Mouse (Mus musculus) forebrain, embryonic 16.5 days (tissue): ENCODE data around the gene Wnt10a. TPM values are rescaled to one million over a fixed set of nuclear protein-coding genes. Genes with fewer than 3 reads are reported as not detected.
A peak's percentile ranks its signal among the peaks of the same experiment; 100 is the strongest.

Experiments used
- ATAC-seq: fragments of 200-750 bp; cut with Nextera tagmentation; 2 replicates; pipeline ENCODE4 v1.8.0; 2017; ENCODE audit warnings: mild to moderate bottlenecking, moderate library complexity
- H3K27ac ChIP-seq: fragments of 300-500 bp; sonication (generic); 2 replicates; pipeline ENCODE4 v1.5.1; 2014; ENCODE audit warnings: low read length, control low read depth
- H3K27me3 ChIP-seq: fragments of 300-500 bp; sonication (generic); replicated peaks from 2 replicates; pipeline ENCODE4 v1.6.1; 2014; ENCODE audit warnings: low read length; ENCODE audit not compliant: control insufficient read depth, insufficient read depth
- H3K36me3 ChIP-seq: fragments of 300-500 bp; sonication (generic); 2 replicates; pipeline ENCODE4 v1.6.1; 2014; ENCODE audit not compliant: control insufficient read depth, insufficient read depth
- H3K4me1 ChIP-seq: fragments of 300-500 bp; sonication (generic); replicated peaks from 2 replicates; pipeline ENCODE4 v1.6.1; 2014; ENCODE audit warnings: low read length; ENCODE audit not compliant: control insufficient read depth, insufficient read depth
- H3K4me2 ChIP-seq: fragments of 300-500 bp; sonication (generic); 2 replicates; pipeline ENCODE4 v1.6.1; 2014; ENCODE audit warnings: mild to moderate bottlenecking, low read length, control low read depth
- H3K4me3 ChIP-seq: fragments of 300-500 bp; sonication (generic); replicated peaks from 2 replicates; pipeline ENCODE4 v1.5.1; 2014; ENCODE audit warnings: mild to moderate bottlenecking, low read length, control low read depth
- H3K9ac ChIP-seq: fragments of 300-500 bp; sonication (generic); replicated peaks from 2 replicates; pipeline ENCODE4 v1.6.1; 2014; ENCODE audit warnings: low read depth, low read length, control low read depth
- H3K9me3 ChIP-seq: fragments of 300-500 bp; sonication (generic); 2 replicates; pipeline ENCODE4 v1.6.1; 2016; ENCODE audit warnings: low read length; ENCODE audit not compliant: control insufficient read depth
- WGBS: fragments of 180-500 bp; shearing (Covaris S2); extraction: QIAGEN DNeasy Blood & Tissue Kit; methylation state at CpG from one replicate; pipeline ENCODE4 v1.1.7; 2014; 5-methylcytosine and 5-hydroxymethylcytosine counted together
- polyA plus RNA-seq: library from polyadenylated mRNA; unstranded; fragments of >200 nt; fragmentation: Nextera tagmentation; extraction: Ambion mirVana; gene quantifications from 2 replicates; pipeline ENCODE4 v1.2.1, GENCODE M21; 2015

The Wnt10a gene
- polyA plus RNA-seq, 1 experiment from 2014 or later = 0.46 TPM

- H3K27me3 ChIP-seq = peaks cover 65% of the 10 kb centered on the region
- H3K4me3 ChIP-seq = no peak overlapping the region
- no peaks in the 10 kb centered on the region for H3K9me3 ChIP-seq
- no peaks in the 10 kb centered on the region for H3K36me3 ChIP-seq
- peaks cover 7% of the 10 kb centered on the region for H3K4me1 ChIP-seq
- H3K27ac ChIP-seq = no peak overlapping the region
- ATAC-seq = no peak
- WGBS = 28% methylated on average over 3 of the region's 3 CpGs
- no peak overlapping the region for H3K4me2 ChIP-seq
- no peak overlapping the region for H3K9ac ChIP-seq
Observed at GRCm38 (mm10) chr1:74778934-74779486, 12.3 kb upstream of the Wnt10a start.

- H3K9me3 ChIP-seq = no peaks in the 10 kb centered on the region
- peaks cover 75% of the 10 kb centered on the region for H3K27me3 ChIP-seq
- H3K9ac ChIP-seq = no peak overlapping the region
- ATAC-seq = no peak
- WGBS = 12% methylated on average over 14 of the region's 14 CpGs
- peaks cover 13% of the 10 kb centered on the region for H3K4me1 ChIP-seq
- no peak overlapping the region for H3K27ac ChIP-seq
- no peak overlapping the region for H3K4me2 ChIP-seq
- no peak overlapping the region for H3K4me3 ChIP-seq
- H3K36me3 ChIP-seq = no peaks in the 10 kb centered on the region
Observed at GRCm38 (mm10) chr1:74782045-74782444, 9.3 kb upstream of the Wnt10a start.

GRCm38 (mm10) chr1:74783554-74783953 is 7.8 kb upstream of the Wnt10a start:
- Histone ChIP-seq H3K27me3 (peaks cover 79% of the 10 kb centered on the region), H3K4me3 (peak overlapping the region; percentile 52), H3K36me3 (no peaks in the 10 kb centered on the region), H3K27ac (no peak overlapping the region), H3K4me1 (peaks cover 13% of the 10 kb centered on the region), H3K9ac (no peak overlapping the region), H3K9me3 (no peaks in the 10 kb centered on the region), H3K4me2 (peak overlapping the region; percentile 75)
- 2% methylated on average over 13 of the region's 13 CpGs for WGBS
- ATAC-seq = peak; percentile 29; the same call in 1 of the 2 replicates

- peak overlapping the region; percentile 52 for H3K4me3 ChIP-seq
- H3K27ac ChIP-seq = no peak overlapping the region
- peaks cover 13% of the 10 kb centered on the region for H3K4me1 ChIP-seq
- peaks cover 79% of the 10 kb centered on the region for H3K27me3 ChIP-seq
- no peaks in the 10 kb centered on the region for H3K36me3 ChIP-seq
- no peaks in the 10 kb centered on the region for H3K9me3 ChIP-seq
- H3K4me2 ChIP-seq = peak overlapping the region; percentile 75
- H3K9ac ChIP-seq = peak overlapping the region; percentile 50
- WGBS = under 1% methylated on average over 67 of the region's 67 CpGs
- ATAC-seq = peak; percentile 65
Observed at GRCm38 (mm10) chr1:74784041-74784759, 7.1 kb upstream of the Wnt10a start.

- ATAC-seq = 0 out of 2 replicates have a peak, but pooled peaks have one; percentile 34
- 6% methylated on average over 7 of the region's 7 CpGs for WGBS
Observed at GRCm38 (mm10) chr1:74787846-74788245, 3.5 kb upstream of the Wnt10a start.

GRCm38 (mm10) chr1:74788603-74789176 is 2.6 kb upstream of the Wnt10a start:
- Histone ChIP-seq H3K9ac (no peak overlapping the region), H3K27me3 (peaks cover 82% of the 10 kb centered on the region), H3K27ac (no peak overlapping the region), H3K4me3 (no peak overlapping the region), H3K36me3 (no peaks in the 10 kb centered on the region), H3K4me1 (peaks cover 19% of the 10 kb centered on the region), H3K9me3 (no peaks in the 10 kb centered on the region), H3K4me2 (no peak overlapping the region)
- WGBS = 18% methylated on average over 6 of the region's 6 CpGs
- ATAC-seq = no peak

More at GRCm38 (mm10) chr1:74787846-74788245, 3.5 kb upstream of the Wnt10a start:
- Histone ChIP-seq H3K9me3 (no peaks in the 10 kb centered on the region), H3K27me3 (peaks cover 82% of the 10 kb centered on the region), H3K4me1 (peaks cover 23% of the 10 kb centered on the region), H3K9ac (no peak overlapping the region), H3K36me3 (no peaks in the 10 kb centered on the region), H3K27ac (no peak overlapping the region), H3K4me2 (no peak overlapping the region), H3K4me3 (no peak overlapping the region)

- 0% methylated on average over 3 of the region's 3 CpGs for WGBS
- Histone ChIP-seq H3K36me3 (no peaks in the 10 kb centered on the region), H3K27me3 (peaks cover 81% of the 10 kb centered on the region), H3K9ac (no peak overlapping the region), H3K4me3 (no peak overlapping the region), H3K27ac (no peak overlapping the region), H3K4me2 (no peak overlapping the region), H3K9me3 (no peaks in the 10 kb centered on the region), H3K4me1 (peaks cover 21% of the 10 kb centered on the region)
- no peak for ATAC-seq
Observed at GRCm38 (mm10) chr1:74790095-74790494, 1.2 kb upstream of the Wnt10a start.

GRCm38 (mm10) chr1:74792831-74793660 is 1.7 kb downstream of the Wnt10a start:
- peaks cover 75% of the 10 kb centered on the region for H3K27me3 ChIP-seq
- no peaks in the 10 kb centered on the region for H3K9me3 ChIP-seq
- no peak overlapping the region for H3K4me3 ChIP-seq
- ATAC-seq = no peak
- 8% methylated on average over 19 of the region's 19 CpGs for WGBS
- H3K4me1 ChIP-seq = peaks cover 30% of the 10 kb centered on the region
- H3K9ac ChIP-seq = no peak overlapping the region
- H3K4me2 ChIP-seq = no peak overlapping the region
- no peaks in the 10 kb centered on the region for H3K36me3 ChIP-seq
- H3K27ac ChIP-seq = no peak overlapping the region
